Mouse (Mus musculus): ENCODE measurements at regions not wholly inside any gene's neighbourhood (a gene's known extent, or its start where the extent isn't known, plus 50 kb on each side); places are given as distances from the start of the nearest gene placed in this dataset.

GRCm38 (mm10) chr10:40998799-40999198 is 73.3 kb downstream of the Gpr6 start:
- TF ChIP-seq POLR2A (IDR thresholded peaks at IDR 0.05; ENCODE audit: extremely low read depth, insufficient read depth, low read length), result no peak
- no peak for TF ChIP-seq CTCF (IDR thresholded peaks at IDR 0.05; ENCODE audit: extremely low read depth, insufficient read depth, low read length)

All from cortical plate, adult 2 months (tissue).